Mouse (Mus musculus) bone marrow, adult 2 months (tissue): ENCODE measurements around the gene Mapk8ip3.

ENCODE experiments used
- CTCF ChIP-seq: fragments of 200-500 bp; IDR thresholded peaks from 2 replicates; pipeline ENCODE4 v1.5.1; 2011; ENCODE audit warnings: low read length, control low read depth; ENCODE audit not compliant: control insufficient read depth, insufficient read depth
- POLR2A ChIP-seq: fragments of 200-500 bp; IDR thresholded peaks from 2 replicates; pipeline ENCODE4 v1.6.1; 2011; ENCODE audit warnings: low read depth, mild to moderate bottlenecking, control low read depth, low read length, borderline replicate concordance; ENCODE audit not compliant: control insufficient read depth

DNA sequence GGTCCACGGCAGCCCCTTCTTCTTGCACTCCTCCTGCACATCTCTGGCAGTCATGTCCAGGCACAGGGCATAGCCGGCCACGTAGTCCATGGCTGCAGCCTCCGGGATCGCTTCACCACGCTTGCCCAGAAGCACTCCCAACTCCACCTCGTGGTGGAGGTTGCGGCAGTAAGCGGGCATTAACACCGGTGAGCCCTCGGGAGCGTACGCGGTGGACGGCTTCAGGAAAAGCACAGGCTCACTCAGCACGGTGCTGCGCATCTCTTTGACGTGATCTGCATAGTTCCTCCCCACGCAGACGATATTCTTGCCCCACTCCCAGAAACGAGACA is 87.1 kb downstream of the Mapk8ip3 start:
- peak; percentile 32; the same call in 1 of the 2 replicates for TF ChIP-seq CTCF
- TF ChIP-seq POLR2A: no peak; the same call in 1 of the 2 replicates
